Mouse (Mus musculus): ENCODE results near the gene Cbr3.
"Not testable (repeated sequence)": the region's sequence is repeated elsewhere in the genome, so short reads cannot be mapped to it uniquely, and the experiment has no call there.

Gene Cbr3

GRCm38 (mm10) chr16:93678206-93678605, 4.8 kb upstream of the Cbr3 start:
- Histone ChIP-seq H3K9me3 (ENCODE audit: low read length) (no peaks in the 10 kb centered on the region), H3K4me3 (replicated peaks; ENCODE audit: low read length) (no peak overlapping the region), H3K36me3 (ENCODE audit: insufficient read depth, low read length) (no peaks in the 10 kb centered on the region), H3K4me1 (replicated peaks; ENCODE audit: low read depth, low read length) (peaks cover 56% of the 10 kb centered on the region), H3K27me3 (ENCODE audit: insufficient read depth, low read length) (peaks cover 5% of the 10 kb centered on the region)
- peak; percentile 39 for TF ChIP-seq CTCF (conservative IDR thresholded peaks at IDR 0.05; ENCODE audit: low read length)
- no peak for TF ChIP-seq NANOG (IDR thresholded peaks at IDR 0.05; ENCODE audit: borderline replicate concordance, low read length)

DNA sequence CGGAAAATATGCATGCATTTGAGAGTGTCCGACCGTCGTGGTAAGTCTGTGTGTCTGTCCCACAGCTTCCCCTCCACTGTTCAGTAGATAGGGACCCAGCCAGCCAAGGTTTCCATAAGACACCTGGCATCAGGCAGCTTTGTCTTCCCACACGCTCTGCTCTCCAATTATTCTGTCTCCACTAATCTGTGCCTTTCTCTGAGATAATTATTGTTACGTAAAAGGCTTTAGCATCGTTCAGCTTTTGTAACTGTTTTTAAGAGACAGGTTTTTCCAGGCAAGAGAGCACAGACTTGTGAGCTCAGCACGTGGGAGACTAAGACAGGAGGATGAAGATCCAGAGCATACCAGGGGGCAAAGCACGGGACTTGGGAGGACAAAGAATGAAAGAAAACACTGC, 3.9 kb upstream of the Cbr3 start:
- Histone ChIP-seq H3K36me3 (ENCODE audit: insufficient read depth, low read length) (no peaks in the 10 kb centered on the region), H3K27me3 (ENCODE audit: insufficient read depth, low read length) (peaks cover 14% of the 10 kb centered on the region), H3K9me3 (ENCODE audit: low read length) (no peaks in the 10 kb centered on the region), H3K4me1 (replicated peaks; ENCODE audit: low read depth, low read length) (peaks cover 61% of the 10 kb centered on the region), H3K4me3 (replicated peaks; ENCODE audit: low read length) (no peak overlapping the region)
- TF ChIP-seq CTCF (conservative IDR thresholded peaks at IDR 0.05; ENCODE audit: low read length) (no peak), NANOG (IDR thresholded peaks at IDR 0.05; ENCODE audit: borderline replicate concordance, low read length) (no peak), POU5F1 (IDR thresholded peaks at IDR 0.05; ENCODE audit: borderline replicate concordance, low read length) (no peak)

- Histone ChIP-seq H3K27me3 (ENCODE audit: insufficient read depth, low read length) (peaks cover 23% of the 10 kb centered on the region), H3K36me3 (ENCODE audit: insufficient read depth, low read length) (peaks cover 10% of the 10 kb centered on the region), H3K4me3 (replicated peaks; ENCODE audit: low read length) (peak overlapping the region; percentile 87), H3K4me1 (replicated peaks; ENCODE audit: low read depth, low read length) (peaks cover 71% of the 10 kb centered on the region), H3K9me3 (ENCODE audit: low read length) (no peaks in the 10 kb centered on the region)
- TF ChIP-seq POU5F1 (IDR thresholded peaks at IDR 0.05; ENCODE audit: borderline replicate concordance, low read length) (no peak), NANOG (IDR thresholded peaks at IDR 0.05; ENCODE audit: borderline replicate concordance, low read length) (no peak), CTCF (conservative IDR thresholded peaks at IDR 0.05; ENCODE audit: low read length) (no peak)
These were observed 793 bp upstream of the Cbr3 start for GRCm38 (mm10) chr16:93682156-93682688.

DNA sequence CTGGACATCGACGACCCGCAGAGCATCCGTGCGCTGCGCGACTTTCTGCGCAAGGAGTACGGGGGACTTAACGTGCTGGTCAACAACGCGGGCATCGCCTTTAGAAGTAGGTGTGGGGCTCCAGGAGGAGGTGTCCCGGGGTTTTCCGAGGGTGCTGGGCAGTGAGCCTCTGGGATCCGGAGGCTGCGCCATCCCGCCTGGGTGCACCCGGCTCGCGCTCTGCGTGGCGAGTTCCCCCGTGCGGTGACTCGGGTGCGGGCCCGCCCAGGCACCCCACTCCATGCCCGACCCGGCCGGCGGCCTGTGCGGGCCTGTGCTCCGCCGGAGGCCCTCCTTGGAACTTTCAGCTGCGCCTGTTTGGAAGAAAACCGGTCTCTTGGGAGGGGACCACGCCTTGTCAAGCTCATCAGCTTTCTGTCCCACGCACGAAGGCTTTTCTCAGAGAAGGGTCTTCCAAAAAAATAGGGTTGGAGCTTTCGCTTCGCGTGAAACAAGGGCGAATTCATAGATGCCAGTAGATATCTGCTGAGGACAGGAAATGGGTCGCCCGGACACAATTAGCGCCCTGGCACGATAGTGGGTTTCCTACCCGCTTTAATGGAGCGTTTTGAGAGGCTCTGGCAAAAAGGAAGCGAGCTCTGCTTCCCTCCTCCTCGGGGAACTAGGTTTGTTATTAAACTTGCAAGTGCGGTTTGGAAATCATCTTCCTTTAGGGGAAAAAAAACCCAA, 657 bp downstream of the Cbr3 start:
- Histone ChIP-seq H3K27me3 (ENCODE audit: insufficient read depth, low read length) (peaks cover 23% of the 10 kb centered on the region), H3K36me3 (ENCODE audit: insufficient read depth, low read length) (peaks cover 22% of the 10 kb centered on the region), H3K9me3 (ENCODE audit: low read length) (no peaks in the 10 kb centered on the region), H3K4me1 (replicated peaks; ENCODE audit: low read depth, low read length) (peaks cover 74% of the 10 kb centered on the region), H3K4me3 (replicated peaks; ENCODE audit: low read length) (peak overlapping the region; percentile 87)
- TF ChIP-seq POU5F1 (IDR thresholded peaks at IDR 0.05; ENCODE audit: borderline replicate concordance, low read length): no peak
- TF ChIP-seq NANOG (IDR thresholded peaks at IDR 0.05; ENCODE audit: borderline replicate concordance, low read length): no peak
- TF ChIP-seq CTCF (conservative IDR thresholded peaks at IDR 0.05; ENCODE audit: low read length): no peak

- Histone ChIP-seq H3K36me3 (ENCODE audit: insufficient read depth, low read length) (peaks cover 25% of the 10 kb centered on the region), H3K4me3 (replicated peaks; ENCODE audit: low read length) (peak overlapping the region; percentile 87), H3K9me3 (ENCODE audit: low read length) (no peaks in the 10 kb centered on the region), H3K27me3 (ENCODE audit: insufficient read depth, low read length) (peaks cover 23% of the 10 kb centered on the region), H3K4me1 (replicated peaks; ENCODE audit: low read depth, low read length) (peaks cover 67% of the 10 kb centered on the region)
- TF ChIP-seq NANOG (IDR thresholded peaks at IDR 0.05; ENCODE audit: borderline replicate concordance, low read length): no peak
- no peak for TF ChIP-seq POU5F1 (IDR thresholded peaks at IDR 0.05; ENCODE audit: borderline replicate concordance, low read length)
- TF ChIP-seq CTCF (conservative IDR thresholded peaks at IDR 0.05; ENCODE audit: low read length): no peak
These were observed 1.4 kb downstream of the Cbr3 start for GRCm38 (mm10) chr16:93684441-93684840.

DNA sequence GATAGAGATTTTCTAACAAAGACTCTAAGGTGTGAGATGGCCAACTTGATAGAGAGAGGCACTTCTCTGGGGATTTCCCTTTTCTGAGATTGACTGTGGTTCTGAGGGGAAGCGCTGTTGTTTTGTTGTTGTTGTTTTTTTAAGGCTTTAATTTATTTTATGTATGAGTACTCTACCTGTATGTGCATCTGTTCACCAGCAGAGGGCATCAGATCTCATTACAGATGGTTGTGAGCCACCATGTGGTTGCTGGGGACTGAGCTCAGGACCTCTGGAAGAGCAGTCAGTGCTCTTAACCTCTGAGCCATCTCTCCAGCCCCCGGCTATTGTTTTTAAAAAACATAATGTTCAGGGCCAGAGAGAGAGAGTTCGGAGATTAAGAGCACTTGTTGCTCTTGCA, 2.8 kb downstream of the Cbr3 start:
- not testable (repeated sequence) for H3K4me3 ChIP-seq (replicated peaks; ENCODE audit: low read length); H3K9me3 ChIP-seq (ENCODE audit: low read length)
- 0 out of 2 replicates have a peak, but pooled peaks have one; percentile 15 for TF ChIP-seq POU5F1 (IDR thresholded peaks at IDR 0.05; ENCODE audit: borderline replicate concordance, low read length)
- TF ChIP-seq CTCF (conservative IDR thresholded peaks at IDR 0.05; ENCODE audit: low read length): peak; percentile 50
- H3K27me3 ChIP-seq (ENCODE audit: insufficient read depth, low read length): peaks cover 23% of the 10 kb centered on the region
- H3K4me1 ChIP-seq (replicated peaks; ENCODE audit: low read depth, low read length): peaks cover 61% of the 10 kb centered on the region
- H3K36me3 ChIP-seq (ENCODE audit: insufficient read depth, low read length): peaks cover 30% of the 10 kb centered on the region

GRCm38 (mm10) chr16:93686421-93686820, 3.4 kb downstream of the Cbr3 start:
- peaks cover 61% of the 10 kb centered on the region for H3K4me1 ChIP-seq (replicated peaks; ENCODE audit: low read depth, low read length)
- H3K27me3 ChIP-seq (ENCODE audit: insufficient read depth, low read length): peaks cover 23% of the 10 kb centered on the region
- TF ChIP-seq CTCF (conservative IDR thresholded peaks at IDR 0.05; ENCODE audit: low read length): no peak
- TF ChIP-seq NANOG (IDR thresholded peaks at IDR 0.05; ENCODE audit: borderline replicate concordance, low read length): no peak
- no peak for TF ChIP-seq POU5F1 (IDR thresholded peaks at IDR 0.05; ENCODE audit: borderline replicate concordance, low read length)
- H3K4me3 ChIP-seq (replicated peaks; ENCODE audit: low read length): no peak overlapping the region
- peaks cover 32% of the 10 kb centered on the region for H3K36me3 ChIP-seq (ENCODE audit: insufficient read depth, low read length)
- no peaks in the 10 kb centered on the region for H3K9me3 ChIP-seq (ENCODE audit: low read length)

DNA sequence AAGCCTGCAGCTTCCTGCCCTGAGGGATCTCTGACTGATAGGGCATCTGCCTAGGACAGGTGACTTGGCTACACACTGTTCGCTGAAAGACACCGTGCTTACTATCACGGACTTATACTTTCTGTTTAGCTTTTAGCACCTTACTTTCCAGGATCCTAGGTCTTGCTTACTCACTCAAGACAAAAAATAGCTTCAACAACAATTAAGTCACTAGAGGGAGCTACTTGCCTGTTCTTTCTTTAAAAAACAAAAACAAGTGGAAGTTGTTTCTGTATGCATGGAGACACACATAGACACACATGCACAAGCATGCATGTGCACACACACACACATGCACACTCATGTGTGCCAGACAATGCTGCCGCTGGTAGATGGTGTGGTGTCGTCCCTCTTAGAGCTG, 3.9 kb downstream of the Cbr3 start:
- H3K4me1 ChIP-seq (replicated peaks; ENCODE audit: low read depth, low read length): peaks cover 61% of the 10 kb centered on the region
- H3K36me3 ChIP-seq (ENCODE audit: insufficient read depth, low read length): peaks cover 32% of the 10 kb centered on the region
- H3K9me3 ChIP-seq (ENCODE audit: low read length): no peaks in the 10 kb centered on the region
- H3K27me3 ChIP-seq (ENCODE audit: insufficient read depth, low read length): peaks cover 23% of the 10 kb centered on the region
- TF ChIP-seq NANOG (IDR thresholded peaks at IDR 0.05; ENCODE audit: borderline replicate concordance, low read length) (no peak), POU5F1 (IDR thresholded peaks at IDR 0.05; ENCODE audit: borderline replicate concordance, low read length) (no peak), CTCF (conservative IDR thresholded peaks at IDR 0.05; ENCODE audit: low read length) (peak; percentile 25; the same call in 1 of the 2 replicates)
- H3K4me3 ChIP-seq (replicated peaks; ENCODE audit: low read length): no peak overlapping the region

All from E14TG2a.4 (cell line).